Mouse (Mus musculus) erythroblast, embryonic 14.5 days (primary cell): ENCODE measurements at regions not wholly inside any gene's neighbourhood (a gene's known extent, or its start where the extent isn't known, plus 50 kb on each side); places are given as distances from the start of the nearest gene placed in this dataset.

ENCODE experiments used
- GATA1 ChIP-seq: IDR thresholded peaks from 2 replicates; pipeline ENCODE4 v1.6.1; 2012; ENCODE audit warnings: low read length, inconsistent platforms, mixed read lengths
- TAL1 ChIP-seq: IDR thresholded peaks from 3 replicates; pipeline ENCODE4 v1.6.1; 2012; ENCODE audit warnings: low read length, inconsistent platforms, mixed read lengths

DNA sequence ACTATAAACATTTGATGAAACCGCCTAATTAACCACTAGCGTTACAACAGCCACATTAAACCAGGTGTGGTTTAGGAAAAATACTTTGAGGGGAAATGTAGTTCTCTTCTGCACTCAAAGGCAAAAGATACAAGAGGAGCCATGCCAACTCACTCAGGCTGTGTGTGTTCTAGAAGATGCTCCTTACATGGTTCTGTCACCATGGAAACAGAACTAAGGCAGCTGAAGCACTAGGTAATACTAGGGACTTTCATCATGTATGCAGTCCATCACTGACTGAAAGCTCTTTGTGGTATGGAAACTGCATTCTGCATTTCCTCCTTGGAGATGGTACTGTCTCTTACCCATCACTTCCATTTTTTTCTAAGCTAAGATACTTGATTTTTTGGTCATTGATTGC, 87.6 kb upstream of the Creb5 start:
- no peak for TF ChIP-seq TAL1
- TF ChIP-seq GATA1: no peak
